Mouse (Mus musculus) lung, adult 2 months (tissue): ENCODE results near the gene Atp1b1.

Experiments used
- CTCF ChIP-seq: fragments of 200-500 bp; IDR thresholded peaks from 2 replicates; pipeline ENCODE4 v1.5.1; 2011; ENCODE audit warnings: mild to moderate bottlenecking, low read length, control low read depth; ENCODE audit not compliant: insufficient read depth
- POLR2A ChIP-seq: fragments of 200-500 bp; IDR thresholded peaks from 2 replicates; pipeline ENCODE4 v1.6.1; 2011; ENCODE audit warnings: low read depth, mild to moderate bottlenecking, control low read depth, low read length, borderline replicate concordance; ENCODE audit errors: extremely low read depth

- TF ChIP-seq CTCF (no peak), POLR2A (no peak)
Observed at GRCm38 (mm10) chr1:164428644-164429043, 29.5 kb downstream of the Atp1b1 start.
